Mouse (Mus musculus) thymus, adult 2 months (tissue): ENCODE results near the gene Cebpg. TPM values are rescaled to one million over a fixed set of nuclear protein-coding genes. Genes with fewer than 3 reads are reported as not detected.

Experiments
- DNase-seq: peaks from one replicate; pipeline ENCODE4 v3.0.0; 2021
- H3K27ac ChIP-seq: fragments of 200-500 bp; 2 replicates; pipeline ENCODE4 v1.5.1; 2012; ENCODE audit warnings: low read length, control low read depth; ENCODE audit not compliant: control insufficient read depth, insufficient read depth
- H3K27me3 ChIP-seq: fragments of 200-500 bp; 2 replicates; pipeline ENCODE4 v1.6.1; 2012; ENCODE audit warnings: mild to moderate bottlenecking, low read length, moderate library complexity, mixed read lengths; ENCODE audit not compliant: control insufficient read depth, insufficient read depth
- H3K36me3 ChIP-seq: fragments of 200-500 bp; 2 replicates; pipeline ENCODE4 v1.6.1; 2012; ENCODE audit warnings: mild to moderate bottlenecking, low read length, moderate library complexity; ENCODE audit not compliant: control insufficient read depth, insufficient read depth
- H3K4me1 ChIP-seq: fragments of 200-500 bp; replicated peaks from 2 replicates; pipeline ENCODE4 v1.6.1; 2012; ENCODE audit warnings: low read length; ENCODE audit not compliant: control insufficient read depth, insufficient read depth
- H3K4me3 ChIP-seq: fragments of 200-500 bp; 2 replicates; pipeline ENCODE4 v1.5.1; 2012; ENCODE audit warnings: mild to moderate bottlenecking, low read length, control low read depth, moderate library complexity; ENCODE audit not compliant: control insufficient read depth, insufficient read depth
- CTCF ChIP-seq: fragments of 200-500 bp; IDR thresholded peaks from 2 replicates; pipeline ENCODE4 v1.5.1; 2012; ENCODE audit warnings: mild to moderate bottlenecking, control low read depth, low read length, moderate library complexity, borderline replicate concordance; ENCODE audit not compliant: control insufficient read depth, poor library complexity, insufficient read depth; ENCODE audit errors: extremely low read depth
- POLR2A ChIP-seq: fragments of 200-500 bp; IDR thresholded peaks from 2 replicates; pipeline ENCODE4 v1.6.1; 2012; ENCODE audit warnings: mild to moderate bottlenecking, low read length, control low read depth, moderate library complexity; ENCODE audit not compliant: control insufficient read depth, poor library complexity, insufficient read depth; ENCODE audit errors: extremely low read depth
- WGBS: fragments of 180-500 bp; shearing (Covaris S2); methylation state at CpG from one replicate; pipeline ENCODE4 v1.1.7; 2018; 5-methylcytosine and 5-hydroxymethylcytosine counted together
- polyA plus RNA-seq: library from polyadenylated mRNA; depleted of rRNA; stranded (reverse); fragments of >200 nt; gene quantifications from 2 replicates; pipeline ENCODE4 v1.2.3, GENCODE M21; 2012

The Cebpg gene
- polyA plus RNA-seq, 1 experiment = 11.9 TPM

DNA sequence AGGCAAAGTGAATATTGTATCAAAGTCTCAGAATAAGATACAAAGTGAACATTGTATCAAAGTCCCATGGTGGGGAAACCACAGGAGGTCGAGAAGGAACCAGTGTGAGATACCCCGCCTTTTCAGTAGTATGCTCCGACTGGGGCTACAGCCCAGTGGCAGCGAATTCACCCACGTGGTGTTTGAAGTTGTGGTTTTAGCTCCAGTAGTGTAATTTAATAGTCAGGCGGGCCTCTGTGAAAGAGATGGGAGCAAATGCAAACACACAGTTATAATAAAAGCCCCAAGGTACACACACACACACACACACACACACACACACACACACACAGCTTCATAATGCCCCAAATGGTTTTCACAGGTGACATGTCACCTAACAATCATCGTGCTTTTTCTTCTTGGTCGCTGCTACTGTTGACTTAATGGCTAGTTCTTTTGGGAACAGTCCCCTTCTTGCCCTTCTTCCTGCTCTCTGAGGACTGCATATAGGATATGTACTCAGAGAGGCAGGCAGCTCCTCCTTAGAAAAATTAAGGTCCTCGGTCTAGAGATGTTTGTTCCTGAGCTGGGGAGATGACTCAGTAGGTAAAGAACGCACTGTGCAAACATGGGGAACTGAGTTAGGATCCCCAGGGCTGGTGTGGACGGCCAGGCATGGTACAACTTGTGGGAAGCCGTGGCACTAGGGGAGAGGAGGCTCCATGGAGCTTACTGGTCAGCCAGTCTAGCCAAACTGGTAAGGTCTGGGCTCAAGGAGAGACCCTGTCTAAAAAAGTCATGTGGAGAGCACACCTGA, 28.4 kb upstream of the Cebpg start:
- H3K27ac ChIP-seq = no peak overlapping the region
- no peaks in the 10 kb centered on the region for H3K36me3 ChIP-seq
- peaks cover 4% of the 10 kb centered on the region for H3K4me1 ChIP-seq
- no peaks in the 10 kb centered on the region for H3K27me3 ChIP-seq
- no peak overlapping the region for H3K4me3 ChIP-seq
- TF ChIP-seq CTCF = no peak
- TF ChIP-seq POLR2A = no peak
- DNase-seq = no peak
- WGBS = 42% methylated on average over 12 of the region's 12 CpGs

DNA sequence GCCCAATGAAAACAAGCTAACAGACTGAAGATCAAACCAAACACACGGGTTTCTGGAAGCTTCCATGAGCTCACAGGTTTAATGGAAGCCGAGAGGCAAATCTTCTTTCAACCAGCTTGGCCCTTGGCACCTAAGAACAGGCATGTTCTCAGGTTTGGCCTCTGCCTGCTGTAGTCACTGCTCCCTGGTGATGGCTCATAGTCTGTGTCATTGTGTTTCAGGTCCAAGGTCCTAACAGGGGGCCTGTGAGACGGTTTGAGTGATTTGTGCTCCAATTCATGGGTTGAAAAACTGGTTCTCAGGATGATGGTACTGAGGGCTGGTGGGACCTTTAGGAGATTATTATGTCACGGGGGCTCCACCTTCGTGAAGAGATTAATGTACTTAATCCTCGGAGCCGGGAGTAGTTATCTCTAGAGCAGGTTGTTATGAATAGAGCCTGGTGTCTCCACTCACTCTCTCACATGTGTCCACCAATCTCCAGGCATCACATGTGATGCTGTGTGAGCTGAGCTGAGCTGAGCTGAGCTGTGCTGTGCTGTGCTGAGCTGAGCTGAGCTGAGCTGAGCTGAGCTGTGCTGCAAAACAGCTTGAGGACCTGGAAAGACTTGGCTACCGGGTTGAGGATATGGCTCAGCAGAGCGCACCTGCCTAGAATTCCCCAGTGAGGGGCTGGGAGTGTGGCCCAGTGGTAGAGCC, 25.2 kb upstream of the Cebpg start:
- Histone ChIP-seq H3K27ac (no peak overlapping the region), H3K4me3 (no peak overlapping the region), H3K27me3 (no peaks in the 10 kb centered on the region), H3K36me3 (no peaks in the 10 kb centered on the region), H3K4me1 (peaks cover 4% of the 10 kb centered on the region)
- WGBS = 93% methylated on average over 9 of the region's 9 CpGs
- DNase-seq = no peak
- TF ChIP-seq POLR2A = no peak
- TF ChIP-seq CTCF = no peak

DNA sequence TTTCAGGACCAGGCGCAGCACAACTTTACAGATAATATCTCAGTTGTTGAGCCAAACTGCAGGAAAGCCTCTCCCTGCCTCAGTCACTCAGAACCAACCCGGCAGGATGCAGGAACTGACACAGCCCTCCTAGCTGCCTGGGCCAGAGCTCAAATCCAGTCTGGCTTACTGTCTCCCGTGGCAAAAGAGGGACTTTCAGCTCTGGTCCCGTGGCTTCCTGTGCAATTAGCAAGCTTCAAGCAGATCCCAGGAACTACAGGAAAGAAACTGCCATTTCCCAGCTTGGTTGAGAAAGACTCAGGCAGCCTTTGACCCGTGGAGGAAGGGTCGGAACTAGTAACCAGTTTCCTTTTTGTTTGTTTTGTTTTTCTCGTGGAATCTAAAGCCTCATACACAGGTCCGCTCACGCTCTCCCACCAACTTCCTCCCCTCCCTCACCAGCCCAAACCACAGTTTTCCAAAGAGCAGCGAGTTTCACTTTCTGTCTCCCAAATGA, 24.5 kb upstream of the Cebpg start:
- Histone ChIP-seq H3K36me3 (no peaks in the 10 kb centered on the region), H3K27me3 (no peaks in the 10 kb centered on the region), H3K4me1 (peaks cover 4% of the 10 kb centered on the region; the same call in 1 of the 2 replicates), H3K4me3 (no peak overlapping the region), H3K27ac (no peak overlapping the region)
- WGBS = 8% methylated on average over 10 of the region's 10 CpGs
- TF ChIP-seq POLR2A = no peak
- TF ChIP-seq CTCF = no peak
- no peak for DNase-seq

DNA sequence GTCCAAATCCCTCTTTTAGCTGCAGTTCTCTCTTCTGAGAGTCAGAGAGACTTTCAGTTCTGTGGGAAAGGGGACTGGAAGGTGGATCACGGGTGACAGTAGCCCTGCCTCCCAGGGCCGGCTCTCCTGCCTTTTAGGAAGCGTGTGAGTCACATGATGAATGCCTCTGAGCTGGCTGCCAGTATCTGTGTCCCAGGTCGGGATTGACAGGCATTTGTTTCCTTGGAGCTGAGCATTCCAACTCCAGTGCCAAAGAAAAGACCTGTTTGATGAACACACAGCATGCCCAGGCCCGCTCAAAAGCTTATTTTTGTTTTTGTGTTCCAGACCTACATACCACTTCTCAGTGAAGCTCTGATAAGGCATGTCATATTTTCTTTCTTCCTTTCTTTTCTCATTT, 20.3 kb upstream of the Cebpg start:
- no peak for DNase-seq

DNA sequence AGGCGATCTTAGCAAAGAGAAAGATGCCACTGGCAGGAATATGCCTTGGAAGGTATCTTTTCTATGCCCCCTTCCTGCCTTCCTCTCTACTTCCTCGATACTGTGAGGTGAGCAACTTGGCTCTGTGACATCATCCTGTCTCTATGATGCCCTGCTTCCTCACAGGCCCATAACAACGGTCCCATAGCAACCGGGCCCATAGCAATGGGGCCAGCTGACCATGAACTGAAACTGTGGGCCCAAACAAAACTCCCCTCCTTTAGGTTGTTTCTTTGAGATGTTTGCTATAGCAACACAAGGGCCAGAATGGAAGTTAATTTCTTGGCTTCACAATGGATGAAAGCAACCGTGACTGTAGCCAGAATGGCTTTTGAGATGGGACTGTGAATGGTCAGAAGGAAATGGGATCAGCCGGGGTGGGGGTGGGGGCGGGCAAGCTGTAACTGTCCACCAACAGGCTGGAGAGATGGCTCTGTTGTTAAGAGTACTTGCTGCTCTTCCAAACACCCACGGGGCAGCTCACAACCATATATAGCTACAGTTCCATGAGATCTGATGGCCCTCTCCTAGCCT, 10.4 kb upstream of the Cebpg start:
- no peak for TF ChIP-seq POLR2A
- no peak for TF ChIP-seq CTCF
- 91% methylated on average over 8 of the region's 8 CpGs for WGBS

More for the DNA sequence above, 20.3 kb upstream of the Cebpg start:
- Histone ChIP-seq H3K4me3 (no peak overlapping the region), H3K27ac (no peak overlapping the region), H3K36me3 (no peaks in the 10 kb centered on the region), H3K27me3 (no peaks in the 10 kb centered on the region), H3K4me1 (peaks cover 4% of the 10 kb centered on the region; the same call in 1 of the 2 replicates)
- TF ChIP-seq CTCF (no peak), POLR2A (no peak)
- 89% methylated on average over 5 of the region's 5 CpGs for WGBS

DNA sequence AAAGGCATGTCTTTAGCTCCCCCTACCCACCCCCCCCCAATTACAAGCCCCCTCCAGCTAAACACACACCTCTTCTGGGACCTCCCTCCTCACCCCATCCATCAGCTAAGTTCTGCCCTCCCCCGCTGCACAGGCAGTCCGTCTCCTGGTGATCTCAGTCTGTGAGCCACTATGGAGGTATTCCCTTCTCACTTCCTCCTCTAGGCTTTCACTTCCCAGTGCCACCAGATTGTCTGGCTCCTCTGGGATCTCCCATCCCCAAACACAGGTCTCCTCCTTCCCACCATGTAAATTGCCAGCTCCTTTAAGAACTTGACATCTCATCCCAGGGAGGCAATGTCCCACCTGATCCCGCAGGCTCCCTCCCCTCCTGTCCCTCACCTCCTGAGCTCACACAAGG, 9.6 kb upstream of the Cebpg start:
- H3K27me3 ChIP-seq = no peaks in the 10 kb centered on the region
- H3K36me3 ChIP-seq = no peaks in the 10 kb centered on the region
- no peak overlapping the region for H3K27ac ChIP-seq
- DNase-seq = no peak
- H3K4me3 ChIP-seq = no peak overlapping the region
- 96% methylated on average over 3 of the region's 3 CpGs for WGBS
- peaks cover 5% of the 10 kb centered on the region; the same call in 1 of the 2 replicates for H3K4me1 ChIP-seq
- TF ChIP-seq CTCF = no peak
- no peak for TF ChIP-seq POLR2A

More for the DNA sequence above, 10.4 kb upstream of the Cebpg start:
- peaks cover 5% of the 10 kb centered on the region; the same call in 1 of the 2 replicates for H3K4me1 ChIP-seq
- H3K36me3 ChIP-seq = no peaks in the 10 kb centered on the region
- H3K27me3 ChIP-seq = no peaks in the 10 kb centered on the region
- no peak overlapping the region for H3K4me3 ChIP-seq
- DNase-seq = no peak
- no peak overlapping the region for H3K27ac ChIP-seq
